ENCODE assay signal across 12 mouse cellular contexts in genomic region chr1:131062821-131063220, GRCm38 (mm10). TPM values are rescaled to one million over a fixed set of nuclear protein-coding genes. Genes with fewer than 3 reads are reported as not detected.
A peak's percentile ranks its signal among the peaks of the same experiment; 100 is the strongest.
DNase-seq lines count a peak whose midpoint lies in the region; ATAC-seq lines count a peak whose summit lies in the region.
"Had no signal": no experiment of that assay in that cellular context is flagged by ENCODE, and none has a peak within 500 bp of the region (broad histone marks: within the 10 kb centered on the region; RNA-seq: fewer than 3 reads in every experiment).

No protein-coding gene starts in this region.

- WGBS in embryonic facial prominence, embryonic 14.5 days: 78% methylated on average over 6 of the region's 6 CpGs
- WGBS in embryonic facial prominence, embryonic 10.5 days: 80% methylated on average over 6 of the region's 6 CpGs
- 55% methylated on average over 6 of the region's 6 CpGs for WGBS in neural tube, embryonic 15.5 days

- no peak overlapping the region for H3K4me3 ChIP-seq in embryonic facial prominence, embryonic 14.5 days (ENCODE audit: low read depth, low read length)
- no peak overlapping the region for H3K4me3 ChIP-seq in embryonic facial prominence, embryonic 10.5 days
- H3K4me3 ChIP-seq in neural tube, embryonic 15.5 days (replicated peaks): no peak overlapping the region
- H3K4me3 ChIP-seq: erythroblast, embryonic 14.5 days had no signal

- peaks cover 3% of the 10 kb centered on the region; the same call in 1 of the 2 replicates for H3K4me1 ChIP-seq in embryonic facial prominence, embryonic 14.5 days (ENCODE audit: control insufficient read depth, insufficient read depth, low read length)
- H3K4me1 ChIP-seq in embryonic facial prominence, embryonic 10.5 days: peaks cover 53% of the 10 kb centered on the region
- peaks cover 43% of the 10 kb centered on the region for H3K4me1 ChIP-seq in neural tube, embryonic 15.5 days

- 0 out of 2 replicates have a peak overlapping the region, but pooled peaks have one; percentile 11 for H3K27ac ChIP-seq in embryonic facial prominence, embryonic 14.5 days (replicated peaks; ENCODE audit: low read depth, low read length)
- no peak overlapping the region for H3K27ac ChIP-seq in embryonic facial prominence, embryonic 10.5 days (replicated peaks)
- H3K27ac ChIP-seq in neural tube, embryonic 15.5 days (replicated peaks): peak overlapping the region; percentile 23; the same call in 1 of the 2 replicates

- peak; percentile 55 for ATAC-seq in embryonic facial prominence, embryonic 14.5 days (ENCODE audit: low read depth)
- ATAC-seq in neural tube, embryonic 15.5 days (ENCODE audit: low FRiP score): no peak
- no peak for ATAC-seq in erythroblast, adult 5-6 weeks (replicated peaks; ENCODE audit: low FRiP score, poor library complexity, severe bottlenecking)
- ATAC-seq in granulocyte monocyte progenitor cell, adult 5-6 weeks (replicated peaks; ENCODE audit: poor library complexity, severe bottlenecking): no peak
- ATAC-seq: liver, postnatal 0 days; Patski had no signal

- no peaks in the 10 kb centered on the region for H3K27me3 ChIP-seq in embryonic facial prominence, embryonic 14.5 days (replicated peaks; ENCODE audit: control insufficient read depth, insufficient read depth, low read length)
- H3K27me3 ChIP-seq in embryonic facial prominence, embryonic 10.5 days (replicated peaks; ENCODE audit: low read depth, poor library complexity, severe bottlenecking): no peaks in the 10 kb centered on the region
- H3K27me3 ChIP-seq in neural tube, embryonic 15.5 days (replicated peaks): no peaks in the 10 kb centered on the region
- H3K27me3 ChIP-seq: Patski had no signal

- peaks cover 8% of the 10 kb centered on the region for H3K36me3 ChIP-seq in embryonic facial prominence, embryonic 14.5 days (ENCODE audit: control insufficient read depth, insufficient read depth, low read length)
- peaks cover 23% of the 10 kb centered on the region for H3K36me3 ChIP-seq in embryonic facial prominence, embryonic 10.5 days (replicated peaks)
- peaks cover 1% of the 10 kb centered on the region for H3K36me3 ChIP-seq in neural tube, embryonic 15.5 days

- peak; percentile 64 for DNase-seq in embryonic facial prominence, embryonic 14.5 days (ENCODE audit: low spot score)
- no peak for DNase-seq in embryonic facial prominence, embryonic 10.5 days (ENCODE audit: low spot score)
- DNase-seq in gastrocnemius, postnatal 10 days: peak; percentile 60
- peak; percentile 46 for DNase-seq in left cerebral cortex, adult 11 months (ENCODE audit: low spot score)
- no peak for DNase-seq in embryo, embryonic 10 days (ENCODE audit: low spot score)
- DNase-seq: liver, postnatal 0 days had no signal

- no peak overlapping the region for H3K4me2 ChIP-seq in embryonic facial prominence, embryonic 14.5 days (ENCODE audit: low read depth, low read length)
- no peak overlapping the region for H3K4me2 ChIP-seq in neural tube, embryonic 15.5 days

- H3K9me3 ChIP-seq in embryonic facial prominence, embryonic 14.5 days (ENCODE audit: control insufficient read depth, low read length): no peaks in the 10 kb centered on the region
- H3K9me3 ChIP-seq in embryonic facial prominence, embryonic 10.5 days: no peaks in the 10 kb centered on the region
- H3K9me3 ChIP-seq in neural tube, embryonic 15.5 days (replicated peaks): no peaks in the 10 kb centered on the region

- H3K9ac ChIP-seq in embryonic facial prominence, embryonic 14.5 days (ENCODE audit: low read depth, low read length): no peak overlapping the region
- H3K9ac ChIP-seq in neural tube, embryonic 15.5 days (replicated peaks): no peak overlapping the region
- H3K9ac ChIP-seq: liver, postnatal 0 days had no signal

RNA-seq across cellular contexts. Expression of gene Mapkapk2, which starts 34.8 kb away (rescaled TPM):
- 47.8 and 48.0 TPM in 2 replicates for polyA plus RNA-seq in embryonic facial prominence, embryonic 14.5 days (2014; fragmentation: Nextera tagmentation; extraction: Ambion mirVana)
- polyA plus RNA-seq in embryonic facial prominence, embryonic 10.5 days (2016; fragmentation: Nextera tagmentation; extraction: Ambion mirVana): 44.4 and 45.4 TPM in 2 replicates
- 100 to 1,000 TPM; 171 to 177 TPM for total RNA-seq in gastrocnemius, postnatal 10 days (2021)
- polyA plus RNA-seq in neural tube, embryonic 15.5 days (2015; fragmentation: Nextera tagmentation; extraction: Ambion mirVana): 15.0 and 19.9 TPM in 2 replicates
- 38.0 and 49.5 TPM in 2 replicates for total RNA-seq in erythroblast, adult 5-6 weeks (2015; ENCODE audit: low replicate concordance)
- total RNA-seq in erythroblast, adult 5-6 weeks (2017; ENCODE audit: low replicate concordance): 26.3 and 33.3 TPM in 2 replicates
- total RNA-seq in granulocyte monocyte progenitor cell, adult 5-6 weeks (2014; fragmentation: Nextera tagmentation): 212 and 254 TPM in 2 replicates
- total RNA-seq in granulocyte monocyte progenitor cell, adult 5-6 weeks (2017): 209 and 233 TPM in 2 replicates

RNA-seq across cellular contexts. Expression of gene Il10, which starts 43.2 kb away (rescaled TPM):
- not detected in 2 replicates for polyA plus RNA-seq in embryonic facial prominence, embryonic 14.5 days (2014; fragmentation: Nextera tagmentation; extraction: Ambion mirVana)
- polyA plus RNA-seq in embryonic facial prominence, embryonic 10.5 days (2016; fragmentation: Nextera tagmentation; extraction: Ambion mirVana): not detected in 2 replicates
- not detected for total RNA-seq in gastrocnemius, postnatal 10 days (2021)
- polyA plus RNA-seq in neural tube, embryonic 15.5 days (2015; fragmentation: Nextera tagmentation; extraction: Ambion mirVana): 0.18 TPM in 1 of 2 replicates, not detected in the other
- not detected in 2 replicates for total RNA-seq in erythroblast, adult 5-6 weeks (2015; ENCODE audit: low replicate concordance)
- total RNA-seq in erythroblast, adult 5-6 weeks (2017; ENCODE audit: low replicate concordance): not detected in 2 replicates
- not detected in 2 replicates for total RNA-seq in granulocyte monocyte progenitor cell, adult 5-6 weeks (2014; fragmentation: Nextera tagmentation)
- total RNA-seq in granulocyte monocyte progenitor cell, adult 5-6 weeks (2017): not detected in 2 replicates
- polyA plus RNA-seq: erythroblast, embryonic 14.5 days; kidney, embryonic 16.5 days had no signal

Comparison
In these comparisons a context has a peak if more than half of its experiments do, and no peak if none do; other contexts are left out.
1. DNase-seq: peak in embryonic facial prominence, embryonic 14.5 days (single experiment), gastrocnemius, postnatal 10 days (single experiment) and left cerebral cortex, adult 11 months (single experiment); none in embryonic facial prominence, embryonic 10.5 days (single experiment) and embryo, embryonic 10 days (single experiment).